Mouse (Mus musculus) bone marrow, adult 2 months (tissue): ENCODE data around the gene Trim33.

Source experiments
- CTCF ChIP-seq: fragments of 200-500 bp; IDR thresholded peaks from 2 replicates; pipeline ENCODE4 v1.5.1; 2011; ENCODE audit warnings: low read length, control low read depth; ENCODE audit not compliant: control insufficient read depth, insufficient read depth
- POLR2A ChIP-seq: fragments of 200-500 bp; IDR thresholded peaks from 2 replicates; pipeline ENCODE4 v1.6.1; 2011; ENCODE audit warnings: low read depth, mild to moderate bottlenecking, control low read depth, low read length, borderline replicate concordance; ENCODE audit not compliant: control insufficient read depth

- TF ChIP-seq POLR2A (no peak), CTCF (no peak)
Measured at GRCm38 (mm10) chr3:103354041-103354440, 74.9 kb downstream of the Trim33 start.
